Mouse (Mus musculus) limb, embryonic 14.5 days (tissue): ENCODE measurements around the gene Cend1. TPM values are rescaled to one million over a fixed set of nuclear protein-coding genes. Genes with fewer than 3 reads are reported as not detected.
A peak's percentile ranks its signal among the peaks of the same experiment; 100 is the strongest.

Experiments
- ATAC-seq: fragments of 200-750 bp; cut with Nextera tagmentation; 2 replicates; pipeline ENCODE4 v1.8.0; 2017; ENCODE audit warnings: low read depth, moderate number of reproducible peaks, moderate TSS enrichment; ENCODE audit not compliant: low FRiP score
- DNase-seq: peaks from one replicate; pipeline ENCODE4 v3.0.0-alpha.2; 2015; ENCODE audit warnings: low spot score
- H3K27ac ChIP-seq: fragments of 300-500 bp; sonication (generic); replicated peaks from 2 replicates; pipeline ENCODE4 v1.5.1; 2014; ENCODE audit warnings: low read depth, mild to moderate bottlenecking, low read length, moderate library complexity, mixed read lengths
- H3K27me3 ChIP-seq: fragments of 300-500 bp; sonication (generic); 2 replicates; pipeline ENCODE4 v1.6.1; 2014; ENCODE audit warnings: low read length, mixed read lengths; ENCODE audit not compliant: control insufficient read depth, insufficient read depth
- H3K36me3 ChIP-seq: fragments of 300-500 bp; sonication (generic); 2 replicates; pipeline ENCODE4 v1.6.1; 2014; ENCODE audit warnings: mild to moderate bottlenecking, low read length, moderate library complexity, mixed read lengths; ENCODE audit not compliant: control insufficient read depth, insufficient read depth
- H3K4me1 ChIP-seq: fragments of 300-500 bp; sonication (generic); 2 replicates; pipeline ENCODE4 v1.6.1; 2014; ENCODE audit warnings: antibody characterized with exemption, low read length, mixed read lengths; ENCODE audit not compliant: control insufficient read depth, insufficient read depth
- H3K4me2 ChIP-seq: fragments of 300-500 bp; sonication (generic); replicated peaks from 2 replicates; pipeline ENCODE4 v1.6.1; 2014; ENCODE audit warnings: low read depth, mild to moderate bottlenecking, low read length, moderate library complexity; ENCODE audit not compliant: severe bottlenecking
- H3K4me3 ChIP-seq: fragments of 300-500 bp; sonication (generic); replicated peaks from 2 replicates; pipeline ENCODE4 v1.5.1; 2014; ENCODE audit warnings: low read length
- H3K9ac ChIP-seq: fragments of 300-500 bp; sonication (generic); 2 replicates; pipeline ENCODE4 v1.6.1; 2014; ENCODE audit warnings: mild to moderate bottlenecking, low read depth, low read length, moderate library complexity; ENCODE audit not compliant: severe bottlenecking
- H3K9me3 ChIP-seq: fragments of 300-500 bp; sonication (generic); 2 replicates; pipeline ENCODE4 v1.6.1; 2016; ENCODE audit warnings: low read length; ENCODE audit not compliant: control insufficient read depth
- POLR2A ChIP-seq: fragments of 200-500 bp; IDR thresholded peaks from 2 replicates; pipeline ENCODE4 v1.8.0; 2012; ENCODE audit warnings: inconsistent platforms, mild to moderate bottlenecking, moderate library complexity, borderline replicate concordance; ENCODE audit not compliant: insufficient read depth, insufficient read length; ENCODE audit errors: extremely low read depth
- WGBS: fragments of 180-500 bp; shearing (Covaris S2); extraction: QIAGEN DNeasy Blood & Tissue Kit; methylation state at CpG from one replicate; pipeline ENCODE4 v1.1.7; 2014; 5-methylcytosine and 5-hydroxymethylcytosine counted together
- polyA plus RNA-seq, 2 experiments: library from polyadenylated mRNA; depleted of rRNA in 1 of 2; stranded (reverse) in 1 of 2; unstranded in 1 of 2; fragments of >200 nt; fragmentation: Nextera tagmentation in 1 of 2; extraction: Ambion mirVana in 1 of 2; gene quantifications; 2 replicates each; pipeline versions ENCODE4 v1.2.1 to v1.2.3; 2012 to 2014

Gene Cend1
- polyA plus RNA-seq, 2 experiments = 0.66 to 1.8 TPM

GRCm38 (mm10) chr7:141431434-141432185, 2.3 kb upstream of the Cend1 start:
- H3K9ac ChIP-seq = no peak overlapping the region
- no peaks in the 10 kb centered on the region for H3K9me3 ChIP-seq
- no peak for TF ChIP-seq POLR2A
- 94% methylated on average over 14 of the region's 19 CpGs for WGBS
- peaks cover 39% of the 10 kb centered on the region for H3K36me3 ChIP-seq
- peaks cover 28% of the 10 kb centered on the region for H3K4me1 ChIP-seq
- ATAC-seq (no peak), DNase-seq (no peak)
- H3K27me3 ChIP-seq = no peaks in the 10 kb centered on the region
- no peak overlapping the region for H3K4me3 ChIP-seq
- H3K4me2 ChIP-seq = no peak overlapping the region
- H3K27ac ChIP-seq = no peak overlapping the region

DNA sequence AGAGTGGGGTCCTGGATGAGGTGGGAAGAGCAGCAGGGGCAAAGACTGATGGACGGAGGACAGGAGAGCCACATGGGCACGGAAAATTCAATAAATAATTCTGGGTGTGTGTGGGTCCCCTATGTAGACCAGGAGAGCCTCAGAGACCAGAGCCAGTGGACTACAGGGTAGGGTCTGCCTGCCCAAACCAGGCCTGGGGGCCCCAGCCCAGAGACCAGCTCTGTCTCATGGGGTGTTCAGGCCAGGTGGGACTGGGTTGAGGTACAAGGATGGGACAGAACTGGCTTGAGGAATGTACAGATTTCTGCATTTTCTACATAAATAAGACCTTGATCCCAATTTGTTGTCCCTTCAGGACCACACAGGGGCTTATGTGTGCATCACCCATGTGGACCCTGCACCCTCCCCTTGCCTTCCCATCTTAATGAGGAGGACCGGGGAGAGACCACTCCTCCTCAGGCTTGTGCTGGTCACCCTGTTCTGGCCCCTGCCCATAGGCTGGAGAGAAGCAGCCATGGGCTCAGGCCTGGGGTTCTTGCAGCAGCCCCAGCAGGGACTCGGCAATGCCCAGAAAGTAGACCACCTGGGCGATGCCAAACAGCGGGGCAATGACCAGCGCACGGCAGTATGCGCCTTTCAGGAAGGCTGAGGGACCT, 1.4 kb upstream of the Cend1 start:
- Histone ChIP-seq H3K4me2 (no peak overlapping the region), H3K27me3 (no peaks in the 10 kb centered on the region), H3K27ac (no peak overlapping the region), H3K4me3 (no peak overlapping the region), H3K4me1 (peaks cover 22% of the 10 kb centered on the region), H3K9me3 (no peaks in the 10 kb centered on the region), H3K9ac (no peak overlapping the region), H3K36me3 (peaks cover 39% of the 10 kb centered on the region)
- WGBS = 92% methylated on average over 9 of the region's 9 CpGs
- DNase-seq (no peak), ATAC-seq (no peak)
- TF ChIP-seq POLR2A = no peak

GRCm38 (mm10) chr7:141429840-141430584, 721 bp upstream of the Cend1 start:
- Histone ChIP-seq H3K27ac (no peak overlapping the region), H3K9ac (peak overlapping the region; percentile 40; the same call in 1 of the 2 replicates), H3K36me3 (peaks cover 39% of the 10 kb centered on the region), H3K27me3 (no peaks in the 10 kb centered on the region), H3K4me3 (no peak overlapping the region), H3K9me3 (no peaks in the 10 kb centered on the region), H3K4me2 (peak overlapping the region; percentile 39), H3K4me1 (peaks cover 17% of the 10 kb centered on the region)
- TF ChIP-seq POLR2A = no peak
- ATAC-seq = no peak
- WGBS = 61% methylated on average over 9 of the region's 9 CpGs
- no peak for DNase-seq

GRCm38 (mm10) chr7:141428701-141429100, 590 bp downstream of the Cend1 start:
- ATAC-seq = no peak
- TF ChIP-seq POLR2A = no peak
- Histone ChIP-seq H3K4me3 (peak overlapping the region; percentile 19), H3K9ac (no peak overlapping the region), H3K4me1 (peaks cover 10% of the 10 kb centered on the region), H3K27ac (no peak overlapping the region), H3K4me2 (peak overlapping the region; percentile 39), H3K9me3 (no peaks in the 10 kb centered on the region), H3K27me3 (no peaks in the 10 kb centered on the region), H3K36me3 (peaks cover 37% of the 10 kb centered on the region)
- no peak for DNase-seq
- WGBS = 50% methylated on average over 5 of the region's 5 CpGs

GRCm38 (mm10) chr7:141426948-141427730, 2.2 kb downstream of the Cend1 start:
- ATAC-seq = no peak
- WGBS = 77% methylated on average over 12 of the region's 12 CpGs
- DNase-seq = no peak
- Histone ChIP-seq H3K27ac (no peak overlapping the region), H3K27me3 (no peaks in the 10 kb centered on the region), H3K9ac (no peak overlapping the region), H3K4me2 (no peak overlapping the region), H3K9me3 (no peaks in the 10 kb centered on the region), H3K4me3 (no peak overlapping the region), H3K36me3 (peaks cover 21% of the 10 kb centered on the region), H3K4me1 (peaks cover 6% of the 10 kb centered on the region)
- no peak for TF ChIP-seq POLR2A
